Mouse (Mus musculus) testis, adult 2 months (tissue): ENCODE measurements around the gene Ino80. TPM values are rescaled to one million over a fixed set of nuclear protein-coding genes. Genes with fewer than 3 reads are reported as not detected.

Source experiments
- H3K27ac ChIP-seq: fragments of 200-500 bp; 2 replicates; pipeline ENCODE4 v1.5.1; 2012; ENCODE audit warnings: low read depth, low read length; ENCODE audit not compliant: control insufficient read depth, insufficient read depth
- H3K27me3 ChIP-seq: fragments of 200-500 bp; 2 replicates; pipeline ENCODE4 v1.6.1; 2012; ENCODE audit warnings: mild to moderate bottlenecking, low read length, moderate library complexity; ENCODE audit not compliant: control insufficient read depth, insufficient read depth
- H3K36me3 ChIP-seq: fragments of 200-500 bp; 2 replicates; pipeline ENCODE4 v1.6.1; 2012; ENCODE audit warnings: mild to moderate bottlenecking, low read length; ENCODE audit not compliant: control insufficient read depth, insufficient read depth
- H3K4me1 ChIP-seq: fragments of 200-500 bp; 2 replicates; pipeline ENCODE4 v1.6.1; 2012; ENCODE audit warnings: low read length; ENCODE audit not compliant: control insufficient read depth, insufficient read depth
- H3K4me3 ChIP-seq: fragments of 200-500 bp; 2 replicates; pipeline ENCODE4 v1.5.1; 2012; ENCODE audit warnings: low read depth, mild to moderate bottlenecking, low read length, moderate library complexity, mixed read lengths; ENCODE audit not compliant: control insufficient read depth
- CTCF ChIP-seq: fragments of 200-500 bp; IDR thresholded peaks from 2 replicates; pipeline ENCODE4 v1.5.1; 2012; ENCODE audit warnings: low read depth, mild to moderate bottlenecking, inconsistent platforms, low read length, moderate library complexity; ENCODE audit not compliant: control insufficient read depth, insufficient read depth, insufficient replicate concordance
- POLR2A ChIP-seq: fragments of 200-500 bp; IDR thresholded peaks from 2 replicates; pipeline ENCODE4 v1.6.1; 2012; ENCODE audit warnings: low read depth, mild to moderate bottlenecking, inconsistent platforms, low read length, moderate library complexity; ENCODE audit not compliant: control insufficient read depth
- polyA plus RNA-seq: library from polyadenylated mRNA; depleted of rRNA; stranded (reverse); fragments of >200 nt; gene quantifications from 2 replicates; pipeline ENCODE4 v1.2.3, GENCODE M21; 2012

The Ino80 gene
- polyA plus RNA-seq, 1 experiment: 6.7 TPM

GRCm38 (mm10) chr2:119482307-119482706, 4.8 kb upstream of the Ino80 start:
- Histone ChIP-seq H3K27me3 (no peaks in the 10 kb centered on the region), H3K36me3 (no peaks in the 10 kb centered on the region; the same call in 1 of the 2 replicates), H3K4me1 (peaks cover 2% of the 10 kb centered on the region; the same call in 1 of the 2 replicates), H3K27ac (no peak overlapping the region), H3K4me3 (no peak overlapping the region)
- TF ChIP-seq CTCF: no peak
- no peak for TF ChIP-seq POLR2A

GRCm38 (mm10) chr2:119478397-119478749, 886 bp upstream of the Ino80 start:
- H3K27ac ChIP-seq: peak overlapping the region; percentile 100
- peaks cover 2% of the 10 kb centered on the region for H3K4me1 ChIP-seq
- no peaks in the 10 kb centered on the region for H3K27me3 ChIP-seq
- H3K4me3 ChIP-seq: peak overlapping the region; percentile 99
- no peak for TF ChIP-seq CTCF
- TF ChIP-seq POLR2A: no peak
- no peaks in the 10 kb centered on the region; the same call in 1 of the 2 replicates for H3K36me3 ChIP-seq

- Histone ChIP-seq H3K4me3 (peak overlapping the region; percentile 99), H3K4me1 (peaks cover 2% of the 10 kb centered on the region), H3K27ac (peak overlapping the region; percentile 96), H3K36me3 (no peaks in the 10 kb centered on the region; the same call in 1 of the 2 replicates), H3K27me3 (no peaks in the 10 kb centered on the region)
- TF ChIP-seq POLR2A (no peak; the same call in 1 of the 2 replicates), CTCF (no peak)
These were observed 681 bp downstream of the Ino80 start for GRCm38 (mm10) chr2:119476621-119477391.

GRCm38 (mm10) chr2:119476166-119476565, 1.3 kb downstream of the Ino80 start:
- H3K4me3 ChIP-seq: peak overlapping the region; percentile 99; the same call in 1 of the 2 replicates
- no peak for TF ChIP-seq CTCF
- TF ChIP-seq POLR2A: no peak
- no peak overlapping the region; the same call in 1 of the 2 replicates for H3K27ac ChIP-seq
- peaks cover 2% of the 10 kb centered on the region for H3K4me1 ChIP-seq
- no peaks in the 10 kb centered on the region for H3K27me3 ChIP-seq
- H3K36me3 ChIP-seq: no peaks in the 10 kb centered on the region; the same call in 1 of the 2 replicates

GRCm38 (mm10) chr2:119463945-119464344, 13.5 kb downstream of the Ino80 start:
- H3K4me3 ChIP-seq: no peak overlapping the region

GRCm38 (mm10) chr2:119463114-119463775, 14.2 kb downstream of the Ino80 start:
- H3K4me3 ChIP-seq: no peak overlapping the region
- H3K36me3 ChIP-seq: no peaks in the 10 kb centered on the region
- TF ChIP-seq CTCF: no peak
- no peak for TF ChIP-seq POLR2A
- no peaks in the 10 kb centered on the region for H3K4me1 ChIP-seq
- no peaks in the 10 kb centered on the region for H3K27me3 ChIP-seq
- H3K27ac ChIP-seq: no peak overlapping the region

More at GRCm38 (mm10) chr2:119463945-119464344, 13.5 kb downstream of the Ino80 start:
- Histone ChIP-seq H3K27ac (no peak overlapping the region), H3K4me1 (no peaks in the 10 kb centered on the region), H3K27me3 (no peaks in the 10 kb centered on the region), H3K36me3 (no peaks in the 10 kb centered on the region)
- TF ChIP-seq CTCF: no peak
- TF ChIP-seq POLR2A: no peak

GRCm38 (mm10) chr2:119461028-119461427, 16.5 kb downstream of the Ino80 start:
- Histone ChIP-seq H3K36me3 (no peaks in the 10 kb centered on the region), H3K4me3 (no peak overlapping the region), H3K27ac (no peak overlapping the region), H3K27me3 (no peaks in the 10 kb centered on the region), H3K4me1 (no peaks in the 10 kb centered on the region)
- TF ChIP-seq POLR2A: no peak
- no peak for TF ChIP-seq CTCF
